Mouse (Mus musculus) yolk sac, embryonic 10.5 days (tissue): ENCODE data around the gene Hist1h2ad.

Source experiments
- DNase-seq: peaks from one replicate; pipeline ENCODE4 v3.0.0-alpha.2; 2017; ENCODE audit warnings: low spot score

Gene Hist1h2ad

DNA sequence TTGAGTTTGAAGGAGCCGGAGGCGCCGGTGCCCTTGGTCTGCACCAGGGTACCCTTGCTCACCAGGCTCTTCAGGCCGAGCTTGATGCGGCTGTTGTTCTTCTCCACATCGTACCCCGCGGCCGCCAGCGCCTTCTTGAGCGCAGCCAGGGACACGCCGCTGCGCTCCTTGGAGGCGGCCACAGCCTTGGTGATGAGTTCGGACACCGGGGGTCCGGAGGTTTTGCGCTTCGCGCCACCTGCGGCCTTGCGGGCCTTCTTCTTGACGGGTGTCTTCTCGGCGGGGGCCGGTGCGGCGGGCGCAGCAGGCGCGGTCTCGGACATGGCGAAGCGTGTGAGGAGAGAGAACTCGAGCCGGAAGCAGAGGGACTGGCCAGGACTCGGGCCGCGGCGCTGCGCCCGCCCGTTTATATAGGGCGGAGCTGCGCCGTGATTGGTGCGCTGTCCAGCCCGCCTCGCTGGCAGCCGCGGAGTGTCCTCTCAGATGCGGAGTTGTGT, 48.0 kb downstream of the Hist1h2ad start, which contains the start of gene Hist1h1e:
TSS of gene Hist1h1e (minus strand) at position 384 of the 497 bp plus-strand sequence.
- DNase-seq: peak; percentile 93

DNA sequence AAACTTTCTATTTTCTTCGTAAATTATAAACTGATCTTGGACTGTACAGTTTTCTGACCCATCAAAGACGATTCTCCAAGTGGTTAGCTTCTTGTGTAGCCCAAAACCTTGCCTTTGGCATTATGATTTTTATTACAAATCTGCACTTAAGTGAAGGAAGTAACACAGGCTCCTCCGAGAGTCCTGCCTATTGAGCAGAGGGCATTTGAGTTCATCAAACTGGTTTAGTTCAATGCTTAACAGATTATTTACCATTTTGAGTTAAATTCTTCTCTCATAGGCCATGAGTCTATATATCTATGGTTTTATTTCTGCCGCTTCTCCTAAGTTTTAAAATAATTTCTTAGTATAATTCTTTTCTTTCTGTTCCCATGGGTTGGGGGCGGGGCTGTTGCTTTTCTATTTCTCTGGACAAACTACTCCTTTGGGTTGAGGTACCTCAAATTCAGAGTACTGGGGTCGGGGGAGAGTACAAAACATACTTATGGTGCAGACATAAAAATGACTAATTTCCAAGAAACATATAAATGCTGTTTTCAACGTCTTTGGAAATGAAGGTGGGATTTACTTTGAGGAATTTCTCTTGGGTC, 48.8 kb downstream of the Hist1h2ad start:
- no peak for DNase-seq
